Mouse (Mus musculus): Measurements from ENCODE around the gene Olfr479. TPM values are rescaled to one million over a fixed set of nuclear protein-coding genes. Genes with fewer than 3 reads are reported as not detected.
"Not testable (repeated sequence)": the region's sequence is repeated elsewhere in the genome, so short reads cannot be mapped to it uniquely, and the experiment has no call there.

The Olfr479 gene
- not detected for total RNA-seq (2021)

GRCm38 (mm10) chr7:108050393-108050792 lies at the start of gene Olfr479:
Gene Olfr479 (plus strand): TSS chr7:108050693.
- no peak for DNase-seq
- intact Hi-C loops (cut with DNase I): no loop called here

GRCm38 (mm10) chr7:108014256-108014655 lies 36.2 kb upstream of the Olfr479 start:
- intact Hi-C loops (cut with DNase I); DNase-seq: not testable (repeated sequence)

- intact Hi-C loops (cut with DNase I): no loop called here
- DNase-seq: no peak
Measured at GRCm38 (mm10) chr7:108033889-108034288, 16.6 kb upstream of the Olfr479 start, which contains the start of gene Olfr478. Gene Olfr478 (minus strand): TSS chr7:108033989.

GRCm38 (mm10) chr7:108067246-108067645 lies 16.8 kb downstream of the Olfr479 start, which contains the start of gene Olfr480:
Gene Olfr480 (minus strand): TSS chr7:108067346.
- intact Hi-C loops (cut with DNase I): no loop called here

GRCm38 (mm10) chr7:108079555-108079954 lies 29.1 kb downstream of the Olfr479 start, which contains the start of gene Olfr481:
Gene Olfr481 (plus strand): TSS chr7:108079855.
- no peak for DNase-seq
- intact Hi-C loops (cut with DNase I): no loop called here

More at GRCm38 (mm10) chr7:108067246-108067645, 16.8 kb downstream of the Olfr479 start, which contains the start of gene Olfr480:
- no peak for DNase-seq

- DNase-seq: no peak
- intact Hi-C loops (cut with DNase I): no loop called here
Measured at GRCm38 (mm10) chr7:108097486-108097885, 47.0 kb downstream of the Olfr479 start, which contains the start of gene Olfr482. Gene Olfr482 (minus strand): TSS chr7:108097586.

GRCm38 (mm10) chr7:108100549-108100948 lies 50.1 kb downstream of the Olfr479 start, which contains the start of gene Olfr483:
Gene Olfr483 (plus strand): TSS chr7:108100849.
- no peak for DNase-seq
- intact Hi-C loops (cut with DNase I): no loop called here

Other genes starting within 250 kb of the Olfr479 start
- not detected for gene Ovch2, start 249.5 kb upstream of the Olfr479 start, total RNA-seq (2021)
- not detected for gene Olfr467, start 238.4 kb upstream of the Olfr479 start, total RNA-seq (2021)
- not detected for gene Olfr469, start 225.2 kb upstream of the Olfr479 start, total RNA-seq (2021)
- not detected for gene Olfr470, start 203.2 kb upstream of the Olfr479 start, total RNA-seq (2021)
- not detected for gene Olfr472, start 152.8 kb upstream of the Olfr479 start, total RNA-seq (2021)
- not detected for gene Olfr473, start 120.2 kb upstream of the Olfr479 start, total RNA-seq (2021)
- not detected for gene Olfr474, start 96.0 kb upstream of the Olfr479 start, total RNA-seq (2021)
- gene Olfr476, start 85.9 kb upstream of the Olfr479 start, total RNA-seq (2021): not detected
- not detected for gene Olfr477, start 64.0 kb upstream of the Olfr479 start, total RNA-seq (2021)
- not detected for gene Olfr478, start 16.7 kb upstream of the Olfr479 start, total RNA-seq (2021)
- not detected for gene Olfr480, start 16.7 kb downstream of the Olfr479 start, total RNA-seq (2021)
- not detected for gene Olfr481, start 29.2 kb downstream of the Olfr479 start, total RNA-seq (2021)
- under 1 TPM; 0.82 to 0.89 TPM for gene Olfr482, start 46.9 kb downstream of the Olfr479 start, total RNA-seq (2021)
- not detected for gene Olfr483, start 50.2 kb downstream of the Olfr479 start, total RNA-seq (2021)
- not detected for gene Olfr484, start 76.8 kb downstream of the Olfr479 start, total RNA-seq (2021)
- gene Olfr485, start 109.2 kb downstream of the Olfr479 start, total RNA-seq (2021): not detected
- gene Olfr486, start 122.0 kb downstream of the Olfr479 start, total RNA-seq (2021): not detected
- gene Olfr487, start 163.9 kb downstream of the Olfr479 start, total RNA-seq (2021): not detected
- not detected for gene Olfr488, start 207.7 kb downstream of the Olfr479 start, total RNA-seq (2021)
- gene Olfr490, start 238.2 kb downstream of the Olfr479 start, total RNA-seq (2021): not detected